ENCODE assay signal across 8 mouse cellular contexts in genomic region chr2:168118456-168118855, GRCm38 (mm10).
"Had no signal": no experiment of that assay in that cellular context is flagged by ENCODE, and none has a peak within 500 bp of the region (broad histone marks: within the 10 kb centered on the region; RNA-seq: fewer than 3 reads in every experiment).

No protein-coding gene starts in this region.

- DNase-seq: lung, adult 18-20 months; lung, embryonic 14.5 days; lung, postnatal 10 days; lung, postnatal 4 days; midbrain, embryonic 14.5 days; retina, postnatal 1 day; thymus, adult 2 months; thymus, postnatal 25 days had no signal
